Mouse (Mus musculus) CD8-positive naive resting alpha-beta T cell, adult 57 days (primary cell): Measurements from ENCODE around the gene Chchd10. TPM values are rescaled to one million over a fixed set of nuclear protein-coding genes. Genes with fewer than 3 reads are reported as not detected.

Source experiments
- total RNA-seq: library from RNA; stranded (reverse); gene quantifications from one replicate; pipeline ENCODE4 v1.2.4, GENCODE M21; 2023

Chchd10 gene
- 22.5 TPM for total RNA-seq

DNA sequence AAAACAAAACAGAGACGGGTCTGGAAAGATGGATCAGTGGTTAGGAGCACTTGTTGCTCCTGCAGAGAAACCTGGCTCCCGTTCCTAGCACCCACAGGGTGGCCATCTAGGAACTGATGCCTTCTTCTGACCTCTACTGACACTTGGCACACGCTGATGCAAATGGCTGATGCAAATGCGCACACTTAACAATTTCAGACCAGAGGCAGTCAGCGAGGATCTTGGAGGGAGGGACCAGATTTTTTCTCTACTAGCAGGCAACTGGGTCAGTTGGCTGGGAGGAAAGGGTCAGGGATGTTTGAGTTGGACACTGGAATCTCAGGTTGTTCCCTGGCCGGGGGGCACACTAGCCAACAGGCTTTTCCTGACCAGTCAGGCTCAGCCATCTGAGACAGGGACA lies at the start of gene Chchd10:
Gene Chchd10 (plus strand): TSS at position 240 of the 400 bp plus-strand sequence.

DNA sequence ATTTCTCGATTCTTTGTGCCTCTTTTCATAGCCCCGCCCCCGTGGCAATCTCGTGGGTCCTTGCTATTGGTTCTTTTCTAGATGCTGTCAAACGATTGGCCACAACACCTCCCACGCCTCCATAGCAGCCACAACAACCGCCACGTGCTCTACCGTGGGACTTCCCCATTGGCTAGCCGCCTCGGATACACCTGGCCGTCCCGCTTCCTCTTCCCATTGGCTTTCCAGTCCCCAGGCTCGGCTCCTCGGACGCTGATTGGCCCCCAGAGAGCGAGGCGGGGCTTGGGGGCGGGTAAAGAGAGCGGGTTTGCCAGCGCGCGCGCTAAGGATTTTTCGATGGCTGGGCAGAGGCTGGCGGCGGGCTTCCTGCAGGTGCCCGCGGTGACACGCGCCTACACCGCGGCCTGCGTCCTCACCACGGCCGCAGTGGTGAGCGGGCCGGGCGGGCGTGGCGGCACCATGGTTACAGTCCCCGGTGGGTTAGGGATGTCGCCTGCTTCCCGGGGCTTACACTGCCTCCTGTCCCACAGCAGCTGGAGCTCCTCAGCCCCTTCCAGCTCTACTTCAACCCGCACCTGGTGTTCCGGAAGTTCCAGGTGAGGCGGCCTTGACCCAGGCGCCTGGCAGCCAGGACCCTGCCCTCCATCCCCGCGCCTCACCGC lies 39.7 kb upstream of the Chchd10 start, which contains the start of gene Derl3:
Gene Derl3 (plus strand): TSS at position 325 of the 662 bp plus-strand sequence.

DNA sequence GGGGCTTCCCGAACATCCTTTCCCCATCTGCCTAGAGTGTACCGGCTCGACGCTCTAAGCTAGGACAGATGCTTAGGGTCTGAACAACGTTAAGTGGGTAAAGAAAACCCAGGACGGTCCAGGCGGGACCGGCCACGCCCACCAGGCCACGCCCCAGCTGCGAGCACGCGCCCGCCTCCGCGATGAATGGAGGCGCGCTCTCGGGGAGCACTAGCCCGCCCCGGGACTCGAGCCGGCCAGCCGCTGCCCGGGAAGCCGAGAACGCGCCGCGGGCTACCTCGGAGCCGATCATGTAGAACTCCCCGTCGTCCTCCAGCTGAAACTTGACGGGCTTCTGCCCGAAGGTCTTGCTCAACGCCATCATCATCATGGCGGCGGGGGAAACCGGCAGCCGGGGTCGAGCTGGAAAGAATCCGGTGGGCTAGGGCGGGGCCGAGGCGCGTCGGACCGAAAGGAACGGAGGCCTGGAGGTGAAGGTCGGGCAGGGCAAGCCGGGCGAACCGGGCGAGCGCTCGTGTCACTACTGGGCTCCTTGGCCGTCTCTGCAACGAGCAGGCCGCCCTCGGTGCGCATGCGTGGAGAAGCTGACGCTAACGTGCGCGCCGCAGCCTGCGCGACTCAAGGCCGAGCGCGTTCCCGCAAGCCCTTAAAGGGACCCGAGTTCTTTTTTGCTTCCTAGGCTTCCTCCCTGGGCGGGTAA lies 11.8 kb upstream of the Chchd10 start, which contains the start of gene Smarcb1:
Gene Smarcb1 (minus strand): TSS at position 592 of the 700 bp plus-strand sequence.

DNA sequence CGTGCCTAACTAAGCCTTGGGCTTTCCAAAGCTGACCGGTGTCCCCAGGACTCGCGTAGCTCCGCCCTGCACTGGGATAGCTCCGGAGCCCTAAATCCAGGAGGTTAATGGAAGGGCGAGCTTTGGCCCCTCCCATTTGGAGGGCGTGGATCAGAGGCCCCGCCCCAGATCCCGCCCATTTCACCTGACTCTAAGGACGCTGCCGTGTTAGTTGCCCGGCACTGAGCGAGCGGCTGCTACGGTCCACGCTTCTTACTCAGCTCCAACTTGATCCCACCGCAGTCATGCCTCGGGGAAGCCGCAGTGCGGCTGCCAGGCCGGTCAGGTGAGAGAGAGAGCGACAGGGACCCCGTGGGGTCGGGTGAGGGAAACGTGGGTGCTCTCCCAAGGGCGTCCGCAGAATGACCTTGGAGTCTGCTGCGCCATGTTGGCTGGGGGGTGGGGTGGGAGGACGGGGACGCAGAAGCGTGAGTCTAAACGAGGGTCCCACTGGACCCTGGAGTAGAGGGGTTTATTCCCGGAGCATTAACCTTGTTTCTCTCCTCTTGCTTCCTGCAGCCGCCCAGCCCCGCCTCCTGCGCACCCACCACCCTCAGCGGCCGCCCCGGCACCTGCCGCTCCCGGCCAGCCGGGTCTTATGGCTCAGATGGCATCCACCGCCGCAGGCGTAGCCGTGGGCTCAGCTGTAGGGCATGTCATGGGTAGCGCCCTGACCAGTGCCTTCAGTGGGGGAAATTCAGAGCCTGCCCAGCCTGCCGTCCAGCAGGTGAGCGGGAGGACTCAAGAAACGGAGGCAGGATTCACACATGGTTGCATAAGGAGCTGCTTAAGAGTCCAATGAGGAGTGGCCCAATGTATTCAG lies 3.0 kb downstream of the Chchd10 start, which contains the start of gene Mmp11:
Gene Mmp11 (minus strand): TSS at position 817 of the 862 bp plus-strand sequence.

DNA sequence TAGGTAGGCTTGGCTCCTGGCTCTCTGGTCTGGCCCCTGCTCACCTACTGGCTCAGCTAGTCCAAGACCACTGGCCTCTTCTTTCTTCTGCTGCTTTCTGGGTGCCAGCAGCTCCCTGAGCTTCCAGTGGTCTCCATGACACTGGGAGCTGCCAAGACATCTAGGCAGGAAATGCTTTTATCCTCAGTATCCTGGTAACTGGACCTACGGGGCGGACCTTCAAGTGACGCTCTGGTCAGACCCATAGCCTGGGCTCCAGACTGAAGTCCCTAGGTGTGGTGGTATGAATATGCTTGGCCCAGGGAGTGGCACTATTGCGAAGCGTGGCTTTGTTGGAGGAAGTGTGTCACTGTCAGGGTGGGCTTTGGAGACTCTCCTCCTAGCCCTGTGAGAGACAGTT lies 7.6 kb downstream of the Chchd10 start, which contains the start of gene Gm867:
Gene Gm867 (minus strand): TSS at position 153 of the 400 bp plus-strand sequence.

DNA sequence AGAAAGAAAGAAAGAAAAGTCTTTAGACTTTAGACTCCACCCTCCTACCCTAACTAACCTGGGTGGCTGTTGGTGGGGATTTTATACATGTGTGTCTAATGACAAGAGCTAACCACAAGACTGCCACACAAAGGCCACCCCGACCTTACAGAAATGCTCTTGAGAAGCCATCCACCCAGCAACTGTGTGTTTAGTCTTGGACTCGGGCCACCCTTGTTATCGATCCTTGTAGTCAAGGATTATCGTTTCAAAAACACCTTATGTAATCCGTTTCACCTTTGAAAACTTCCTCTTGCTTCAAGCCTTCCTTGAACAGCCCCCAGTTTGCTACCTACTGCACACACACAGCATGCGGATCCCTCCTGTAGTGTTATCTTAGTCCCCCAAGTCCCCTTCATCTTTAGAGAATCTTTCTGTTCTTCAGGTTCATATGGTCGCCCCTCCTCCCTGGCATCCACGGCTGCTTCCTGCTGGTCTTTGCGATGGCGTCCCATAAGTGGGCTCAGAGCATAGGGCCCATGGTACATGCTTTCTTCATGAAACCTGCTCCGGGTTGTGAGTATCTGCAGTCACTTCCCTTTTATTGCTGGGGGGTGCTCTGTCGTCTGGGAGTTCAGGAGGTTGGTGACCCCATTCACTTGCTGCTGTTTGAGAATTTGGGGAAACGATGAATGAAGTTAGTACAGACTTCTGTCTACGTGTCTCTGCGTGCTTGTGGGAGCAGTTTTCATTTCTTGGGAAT lies 10.0 kb downstream of the Chchd10 start, which contains the start of gene Vpreb3:
Gene Vpreb3 (plus strand): TSS at position 322 of the 742 bp plus-strand sequence.

DNA sequence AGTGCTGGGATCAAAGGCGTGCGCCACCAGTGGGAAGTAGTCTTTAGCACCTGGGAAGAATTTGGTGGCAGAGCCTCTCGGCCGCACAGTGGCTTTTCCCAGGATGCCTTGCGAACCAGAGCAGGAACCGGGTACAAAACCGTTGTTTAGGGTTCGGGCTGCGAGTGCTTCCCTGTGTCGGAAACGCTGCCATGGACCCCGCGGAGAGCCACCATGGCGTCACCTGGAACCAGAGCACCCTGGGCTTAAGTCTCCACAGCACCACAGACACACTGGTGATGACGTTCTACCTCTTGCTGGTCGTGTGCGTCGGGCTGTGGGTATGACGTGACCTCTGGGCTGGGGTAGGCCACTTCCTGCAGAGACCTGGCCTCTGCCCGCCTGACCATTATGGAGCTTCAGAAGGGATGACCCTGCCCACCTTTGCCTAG lies 21.5 kb downstream of the Chchd10 start, which contains the start of gene Gm5134:
Gene Gm5134 (plus strand): TSS at position 134 of the 431 bp plus-strand sequence.

Other genes starting within 250 kb of the Chchd10 start
- gene Cabin1, start 168.8 kb upstream of the Chchd10 start, total RNA-seq: 129 TPM
- 28.8 TPM for gene Ddt, start 159.7 kb upstream of the Chchd10 start, total RNA-seq
- gene Gm20441, start 152.2 kb upstream of the Chchd10 start, total RNA-seq: not detected
- 4.0 TPM for gene Gstt3, start 151.7 kb upstream of the Chchd10 start, total RNA-seq
- gene Gstt1, start 134.5 kb upstream of the Chchd10 start, total RNA-seq: not detected
- gene Gstt4, start 110.6 kb upstream of the Chchd10 start, total RNA-seq: not detected
- 41.2 TPM for gene Gstt2, start 95.7 kb upstream of the Chchd10 start, total RNA-seq
- 289 TPM for gene Mif, start 72.9 kb upstream of the Chchd10 start, total RNA-seq
- 3.4 TPM for gene Derl3, start 39.7 kb upstream of the Chchd10 start, total RNA-seq
- 54.4 TPM for gene Smarcb1, start 11.5 kb upstream of the Chchd10 start, total RNA-seq
- 2.2 TPM for gene Mmp11, start 3.4 kb downstream of the Chchd10 start, total RNA-seq
- not detected for gene Gm867, start 7.5 kb downstream of the Chchd10 start, total RNA-seq
- gene Vpreb3, start 9.9 kb downstream of the Chchd10 start, total RNA-seq: 11.1 TPM
- 0.95 TPM for gene Gm5134, start 21.4 kb downstream of the Chchd10 start, total RNA-seq
- gene Zfp280b, start 99.5 kb downstream of the Chchd10 start, total RNA-seq: 18.5 TPM
- gene Slc5a4b, start 177.8 kb downstream of the Chchd10 start, total RNA-seq: not detected
- not detected for gene Slc5a4a, start 214.3 kb downstream of the Chchd10 start, total RNA-seq